Mouse (Mus musculus): ENCODE data around the gene BC035947. TPM values are rescaled to one million over a fixed set of nuclear protein-coding genes. Genes with fewer than 3 reads are reported as not detected.

The BC035947 gene
- polyA plus RNA-seq, 2 experiments = 0.06 to 0.72 TPM

- TF ChIP-seq POLR2A (IDR thresholded peaks at IDR 0.05; ENCODE audit: borderline replicate concordance, extremely low read depth, insufficient read depth, insufficient read length) = no peak
- no peak overlapping the region for H3K27ac ChIP-seq (replicated peaks; ENCODE audit: low read depth, low read length)
- no peaks in the 10 kb centered on the region for H3K9me3 ChIP-seq (ENCODE audit: control insufficient read depth, low read length)
- H3K4me2 ChIP-seq (replicated peaks; ENCODE audit: low read depth, low read length, severe bottlenecking) = no peak overlapping the region
- H3K36me3 ChIP-seq (ENCODE audit: control insufficient read depth, insufficient read depth, low read length) = no peaks in the 10 kb centered on the region
- H3K4me3 ChIP-seq (replicated peaks; ENCODE audit: low read length) = no peak overlapping the region
- WGBS = 26% methylated on average over 6 of the region's 6 CpGs
- ATAC-seq (ENCODE audit: low FRiP score, low read depth) = no peak
- H3K9ac ChIP-seq (ENCODE audit: low read depth, low read length, severe bottlenecking) = no peak overlapping the region
- H3K27me3 ChIP-seq (ENCODE audit: control insufficient read depth, insufficient read depth, low read length) = no peaks in the 10 kb centered on the region
- peaks cover 14% of the 10 kb centered on the region for H3K4me1 ChIP-seq (ENCODE audit: control insufficient read depth, insufficient read depth, low read length)
- DNase-seq (ENCODE audit: low spot score) = peak; percentile 22
Observed at GRCm38 (mm10) chr1:78539166-78539565, 27.2 kb upstream of the BC035947 start.

- Histone ChIP-seq H3K36me3 (ENCODE audit: control insufficient read depth, insufficient read depth, low read length) (no peaks in the 10 kb centered on the region), H3K4me1 (ENCODE audit: control insufficient read depth, insufficient read depth, low read length) (peaks cover 14% of the 10 kb centered on the region), H3K4me3 (replicated peaks; ENCODE audit: low read length) (no peak overlapping the region), H3K27ac (replicated peaks; ENCODE audit: low read depth, low read length) (no peak overlapping the region), H3K27me3 (ENCODE audit: control insufficient read depth, insufficient read depth, low read length) (no peaks in the 10 kb centered on the region), H3K9me3 (ENCODE audit: control insufficient read depth, low read length) (no peaks in the 10 kb centered on the region), H3K4me2 (replicated peaks; ENCODE audit: low read depth, low read length, severe bottlenecking) (no peak overlapping the region), H3K9ac (ENCODE audit: low read depth, low read length, severe bottlenecking) (no peak overlapping the region)
- ATAC-seq (ENCODE audit: low FRiP score, low read depth) (0 out of 2 replicates have a peak, but pooled peaks have one; percentile 44), DNase-seq (ENCODE audit: low spot score) (peak; percentile 24)
- no peak for TF ChIP-seq POLR2A (IDR thresholded peaks at IDR 0.05; ENCODE audit: borderline replicate concordance, extremely low read depth, insufficient read depth, insufficient read length)
- WGBS = 62% methylated on average over 5 of the region's 5 CpGs
Observed at GRCm38 (mm10) chr1:78538396-78538795, 26.4 kb upstream of the BC035947 start.

GRCm38 (mm10) chr1:78537494-78538010 lies 25.6 kb upstream of the BC035947 start:
- no peaks in the 10 kb centered on the region for H3K27me3 ChIP-seq (ENCODE audit: control insufficient read depth, insufficient read depth, low read length)
- peak overlapping the region; percentile 19 for H3K4me3 ChIP-seq (replicated peaks; ENCODE audit: low read length)
- DNase-seq (ENCODE audit: low spot score) (peak; percentile 63), ATAC-seq (ENCODE audit: low FRiP score, low read depth) (peak; percentile 87)
- H3K4me1 ChIP-seq (ENCODE audit: control insufficient read depth, insufficient read depth, low read length) = peaks cover 14% of the 10 kb centered on the region
- WGBS = 39% methylated on average over 16 of the region's 16 CpGs
- no peak for TF ChIP-seq POLR2A (IDR thresholded peaks at IDR 0.05; ENCODE audit: borderline replicate concordance, extremely low read depth, insufficient read depth, insufficient read length)
- H3K9me3 ChIP-seq (ENCODE audit: control insufficient read depth, low read length) = no peaks in the 10 kb centered on the region
- H3K4me2 ChIP-seq (replicated peaks; ENCODE audit: low read depth, low read length, severe bottlenecking) = peak overlapping the region; percentile 49
- H3K36me3 ChIP-seq (ENCODE audit: control insufficient read depth, insufficient read depth, low read length) = no peaks in the 10 kb centered on the region
- no peak overlapping the region for H3K27ac ChIP-seq (replicated peaks; ENCODE audit: low read depth, low read length)
- peak overlapping the region; percentile 38; the same call in 1 of the 2 replicates for H3K9ac ChIP-seq (ENCODE audit: low read depth, low read length, severe bottlenecking)

GRCm38 (mm10) chr1:78536310-78537164 lies 24.6 kb upstream of the BC035947 start:
- H3K9me3 ChIP-seq (ENCODE audit: control insufficient read depth, low read length) = no peaks in the 10 kb centered on the region
- H3K4me3 ChIP-seq (replicated peaks; ENCODE audit: low read length) = no peak overlapping the region
- peaks cover 14% of the 10 kb centered on the region for H3K4me1 ChIP-seq (ENCODE audit: control insufficient read depth, insufficient read depth, low read length)
- H3K27me3 ChIP-seq (ENCODE audit: control insufficient read depth, insufficient read depth, low read length) = no peaks in the 10 kb centered on the region
- 25% methylated on average over 19 of the region's 19 CpGs for WGBS
- ATAC-seq (ENCODE audit: low FRiP score, low read depth) (no peak), DNase-seq (ENCODE audit: low spot score) (peak; percentile 81)
- H3K36me3 ChIP-seq (ENCODE audit: control insufficient read depth, insufficient read depth, low read length) = no peaks in the 10 kb centered on the region
- no peak overlapping the region for H3K9ac ChIP-seq (ENCODE audit: low read depth, low read length, severe bottlenecking)
- H3K27ac ChIP-seq (replicated peaks; ENCODE audit: low read depth, low read length) = no peak overlapping the region
- no peak for TF ChIP-seq POLR2A (IDR thresholded peaks at IDR 0.05; ENCODE audit: borderline replicate concordance, extremely low read depth, insufficient read depth, insufficient read length)
- H3K4me2 ChIP-seq (replicated peaks; ENCODE audit: low read depth, low read length, severe bottlenecking) = no peak overlapping the region

GRCm38 (mm10) chr1:78534428-78535150 lies 22.6 kb upstream of the BC035947 start:
- Histone ChIP-seq H3K27ac (replicated peaks; ENCODE audit: low read depth, low read length) (no peak overlapping the region), H3K4me3 (replicated peaks; ENCODE audit: low read length) (no peak overlapping the region), H3K9me3 (ENCODE audit: control insufficient read depth, low read length) (no peaks in the 10 kb centered on the region), H3K4me2 (replicated peaks; ENCODE audit: low read depth, low read length, severe bottlenecking) (no peak overlapping the region), H3K27me3 (ENCODE audit: control insufficient read depth, insufficient read depth, low read length) (no peaks in the 10 kb centered on the region), H3K4me1 (ENCODE audit: control insufficient read depth, insufficient read depth, low read length) (peaks cover 12% of the 10 kb centered on the region), H3K9ac (ENCODE audit: low read depth, low read length, severe bottlenecking) (no peak overlapping the region), H3K36me3 (ENCODE audit: control insufficient read depth, insufficient read depth, low read length) (no peaks in the 10 kb centered on the region)
- DNase-seq (ENCODE audit: low spot score) (no peak), ATAC-seq (ENCODE audit: low FRiP score, low read depth) (no peak)
- no peak for TF ChIP-seq POLR2A (IDR thresholded peaks at IDR 0.05; ENCODE audit: borderline replicate concordance, extremely low read depth, insufficient read depth, insufficient read length)
- WGBS = 92% methylated on average over 9 of the region's 9 CpGs
